Mouse (Mus musculus) T-helper 2 cell (primary cell): ENCODE data around the gene Dapk1.
"Not testable (repeated sequence)": the region's sequence is repeated elsewhere in the genome, so short reads cannot be mapped to it uniquely, and the experiment has no call there.

Experiments used
- in situ Hi-C: fragments of 300-600 bp; cut with MboI, MseI; formaldehyde crosslinking; loops from one replicate; pipeline ENCODE4 v1.15.1; 2025; ENCODE audit warnings: high pct_unique_total_duplicates

Dapk1 gene

GRCm38 (mm10) chr13:60601436-60602415 lies at the start of gene Dapk1:
Gene Dapk1 (plus strand): TSS chr13:60601947.
- in situ Hi-C loops: no loop called here

- in situ Hi-C loops: no loop called here
Measured at GRCm38 (mm10) chr13:60553326-60553725, 48.4 kb upstream of the Dapk1 start.

GRCm38 (mm10) chr13:60556476-60556875 lies 45.3 kb upstream of the Dapk1 start:
- in situ Hi-C loops: no loop called here

GRCm38 (mm10) chr13:60556911-60557310 lies 44.8 kb upstream of the Dapk1 start:
- in situ Hi-C loops: no loop called here

- in situ Hi-C loops: no loop called here
Measured at GRCm38 (mm10) chr13:60564303-60564702, 37.4 kb upstream of the Dapk1 start.

GRCm38 (mm10) chr13:60568934-60569548 lies 32.7 kb upstream of the Dapk1 start:
- in situ Hi-C loops: no loop called here

- in situ Hi-C loops: no loop called here
Measured at GRCm38 (mm10) chr13:60569549-60569941, 32.2 kb upstream of the Dapk1 start.

- in situ Hi-C loops: loop anchor here (10.0 kb wide), 1 partner anchor 229 kb away; no protein-coding TSS in a partner anchor
Measured at GRCm38 (mm10) chr13:60573541-60573940, 28.2 kb upstream of the Dapk1 start.

- in situ Hi-C loops: loop anchor here (10.0 kb wide), 1 partner anchor 229 kb away; no protein-coding TSS in a partner anchor
Measured at GRCm38 (mm10) chr13:60573971-60574370, 27.8 kb upstream of the Dapk1 start.

- in situ Hi-C loops: loop anchor here (10.0 kb wide), 1 partner anchor 234 kb away; no protein-coding TSS in a partner anchor
Measured at GRCm38 (mm10) chr13:60578541-60578940, 23.2 kb upstream of the Dapk1 start.

GRCm38 (mm10) chr13:60594866-60595265 lies 6.9 kb upstream of the Dapk1 start:
- in situ Hi-C loops: no loop called here

GRCm38 (mm10) chr13:60595519-60595918 lies 6.2 kb upstream of the Dapk1 start:
- in situ Hi-C loops: no loop called here

GRCm38 (mm10) chr13:60602416-60603251 lies 887 bp downstream of the Dapk1 start:
- in situ Hi-C loops: no loop called here

GRCm38 (mm10) chr13:60603252-60603562 lies 1.5 kb downstream of the Dapk1 start:
- in situ Hi-C loops: no loop called here

- in situ Hi-C loops: no loop called here
Measured at GRCm38 (mm10) chr13:60607411-60607810, 5.7 kb downstream of the Dapk1 start.

- in situ Hi-C loops: no loop called here
Measured at GRCm38 (mm10) chr13:60608411-60609046, 6.8 kb downstream of the Dapk1 start.

- in situ Hi-C loops: no loop called here
Measured at GRCm38 (mm10) chr13:60609234-60609633, 7.5 kb downstream of the Dapk1 start.

- in situ Hi-C loops: no loop called here
Measured at GRCm38 (mm10) chr13:60610558-60610957, 8.8 kb downstream of the Dapk1 start.

GRCm38 (mm10) chr13:60610971-60611370 lies 9.2 kb downstream of the Dapk1 start:
- in situ Hi-C loops: not testable (repeated sequence)

GRCm38 (mm10) chr13:60612160-60612559 lies 10.4 kb downstream of the Dapk1 start:
- in situ Hi-C loops: no loop called here

GRCm38 (mm10) chr13:60614154-60614553 lies 12.4 kb downstream of the Dapk1 start:
- in situ Hi-C loops: no loop called here
